Mouse (Mus musculus) liver, embryonic 14.5 days (tissue): ENCODE measurements around the gene Tango2. TPM values are rescaled to one million over a fixed set of nuclear protein-coding genes. Genes with fewer than 3 reads are reported as not detected.

Source experiments
- ATAC-seq: fragments of 200-750 bp; cut with Nextera tagmentation; 2 replicates; pipeline ENCODE4 v1.8.0; 2017; ENCODE audit warnings: moderate number of reproducible peaks, mild to moderate bottlenecking, moderate library complexity; ENCODE audit not compliant: insufficient read depth
- DNase-seq, 3 experiments: peaks; one replicate each; pipeline ENCODE4 v3.0.0-alpha.2; 2012 to 2013; ENCODE audit warnings: low read depth in 3 of 3, low spot score in 3 of 3
- H3K27ac ChIP-seq: fragments of 300-500 bp; sonication (generic); 2 replicates; pipeline ENCODE4 v1.5.1; 2014; ENCODE audit warnings: moderate library complexity, mild to moderate bottlenecking, control low read depth, inconsistent platforms
- H3K27me3 ChIP-seq: fragments of 300-500 bp; sonication (generic); 2 replicates; pipeline ENCODE4 v1.6.1; 2014; ENCODE audit warnings: mild to moderate bottlenecking, low read length, moderate library complexity; ENCODE audit not compliant: control insufficient read depth, insufficient read depth
- H3K36me3 ChIP-seq: fragments of 300-500 bp; sonication (generic); replicated peaks from 2 replicates; pipeline ENCODE4 v1.6.1; 2014; ENCODE audit warnings: low read depth; ENCODE audit not compliant: control insufficient read depth, insufficient read depth
- H3K4me1 ChIP-seq, 2 experiments: fragments of 200-500 bp in 1 of 2; fragments of 300-500 bp in 1 of 2; sonication (generic) in 1 of 2; replicated peaks; 2 replicates each; pipeline ENCODE4 v1.6.1; 2012 to 2014; ENCODE audit warnings: antibody characterized with exemption in 1 of 2, inconsistent platforms in 1 of 2, low read length in 1 of 2; ENCODE audit not compliant: control insufficient read depth in 2 of 2, insufficient read depth in 2 of 2
- H3K4me2 ChIP-seq: fragments of 300-500 bp; sonication (generic); 2 replicates; pipeline ENCODE4 v1.6.1; 2014; ENCODE audit warnings: low read depth, mild to moderate bottlenecking, control low read depth, moderate library complexity
- H3K4me3 ChIP-seq, 2 experiments: fragments of 200-500 bp in 1 of 2; fragments of 300-500 bp in 1 of 2; sonication (generic) in 1 of 2; 2 replicates each; pipeline ENCODE4 v1.5.1; 2012 to 2014; ENCODE audit warnings: low read depth in 2 of 2, low read length in 2 of 2, mild to moderate bottlenecking in 2 of 2, control low read depth in 1 of 2, inconsistent platforms in 1 of 2, moderate library complexity in 1 of 2; ENCODE audit not compliant: insufficient read depth in 1 of 2
- H3K9ac ChIP-seq: fragments of 300-500 bp; sonication (generic); replicated peaks from 2 replicates; pipeline ENCODE4 v1.6.1; 2014; ENCODE audit warnings: mild to moderate bottlenecking, control low read depth, moderate library complexity
- H3K9me3 ChIP-seq: fragments of 300-500 bp; sonication (generic); 2 replicates; pipeline ENCODE4 v1.6.1; 2016; ENCODE audit warnings: low read length, mixed read lengths; ENCODE audit not compliant: control insufficient read depth
- CTCF ChIP-seq: IDR thresholded peaks from 2 replicates; pipeline ENCODE4 v1.5.1; 2016; ENCODE audit warnings: antibody characterized with exemption, low read depth, control low read depth
- EP300 ChIP-seq: IDR thresholded peaks from 2 replicates; pipeline ENCODE4 v1.6.1; 2016; ENCODE audit warnings: antibody characterized with exemption, low read depth
- WGBS: fragments of 180-500 bp; shearing (Covaris S2); extraction: QIAGEN DNeasy Blood & Tissue Kit; methylation state at CpG from one replicate; pipeline ENCODE4 v1.1.7; 2014; ENCODE audit not compliant: insufficient replicate concordance; 5-methylcytosine and 5-hydroxymethylcytosine counted together
- polyA plus RNA-seq, 2 experiments: library from polyadenylated mRNA; depleted of rRNA in 1 of 2; stranded (reverse) in 1 of 2; unstranded in 1 of 2; fragments of >200 nt; fragmentation: Nextera tagmentation in 1 of 2; extraction: Ambion mirVana in 1 of 2; gene quantifications; 2 replicates each; pipeline versions ENCODE4 v1.2.1 to v1.2.3; 2012 to 2014

The Tango2 gene
- polyA plus RNA-seq, 2 experiments, result 44.5 to 58.8 TPM

DNA sequence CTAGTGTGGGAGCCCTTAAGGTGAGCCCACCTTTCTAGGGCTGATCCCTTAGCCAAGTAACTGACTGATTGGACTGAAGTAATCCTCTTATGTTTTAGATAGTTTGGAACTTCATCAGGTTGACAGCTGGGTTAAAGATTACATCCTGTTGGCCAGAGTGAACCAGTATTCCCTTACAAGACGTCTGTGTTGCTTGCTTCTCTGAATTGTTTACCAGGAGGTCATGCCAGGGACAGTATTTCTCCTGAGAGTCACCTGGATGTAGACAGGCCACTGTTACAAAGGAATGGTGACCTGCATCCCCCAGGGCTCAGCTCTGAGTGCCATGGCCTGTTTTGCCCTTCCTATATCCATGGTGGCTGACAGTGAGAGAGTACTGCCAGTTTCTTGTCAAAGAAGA, 30.6 kb upstream of the Tango2 start:
- H3K27me3 ChIP-seq, result no peaks in the 10 kb centered on the region
- H3K9me3 ChIP-seq, result no peaks in the 10 kb centered on the region
- no peak overlapping the region for H3K4me2 ChIP-seq
- DNase-seq, result no peak
- no peak overlapping the region for H3K9ac ChIP-seq
- no peaks in the 10 kb centered on the region for H3K36me3 ChIP-seq
- no peak for ATAC-seq
- H3K27ac ChIP-seq, result no peak overlapping the region
- WGBS, result 31% methylated on average over 1 of the region's 1 CpGs
- TF ChIP-seq EP300 (no peak), CTCF (no peak)
- peaks cover 7 to 12% of the 10 kb centered on the region in 2 experiments for H3K4me1 ChIP-seq
- H3K4me3 ChIP-seq, result no peak overlapping the region

DNA sequence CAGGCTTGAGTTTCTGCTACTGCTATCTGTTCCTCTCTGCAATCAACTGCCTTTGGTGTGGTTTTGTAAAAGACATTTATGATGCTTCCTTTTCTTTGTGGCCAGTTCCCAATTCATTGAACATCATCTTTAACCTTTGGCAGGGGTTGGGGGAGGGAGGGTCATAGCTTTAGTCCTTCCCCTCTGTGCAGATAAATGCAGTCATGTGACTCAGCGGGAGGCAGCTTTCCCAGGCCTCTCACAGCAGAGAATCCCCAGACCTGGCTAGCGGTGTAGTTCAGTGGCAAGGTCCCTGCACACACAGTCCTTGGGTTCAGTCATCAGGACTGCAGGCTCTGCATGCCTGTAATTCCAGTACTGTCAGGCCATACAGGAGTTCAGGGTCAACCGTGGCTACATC, 29.3 kb upstream of the Tango2 start:
- WGBS, result 18% methylated on average over 3 of the region's 3 CpGs
- TF ChIP-seq EP300 (no peak), CTCF (no peak)
- H3K27me3 ChIP-seq, result no peaks in the 10 kb centered on the region
- DNase-seq, result no peak
- no peak overlapping the region; the same call in 1 of the 2 replicates for H3K27ac ChIP-seq
- no peak overlapping the region for H3K4me3 ChIP-seq
- H3K4me1 ChIP-seq, result peaks cover 7 to 12% of the 10 kb centered on the region in 2 experiments
- H3K36me3 ChIP-seq, result no peaks in the 10 kb centered on the region
- H3K9me3 ChIP-seq, result no peaks in the 10 kb centered on the region
- no peak overlapping the region for H3K4me2 ChIP-seq
- ATAC-seq, result peak; percentile 70; the same call in 1 of the 2 replicates
- H3K9ac ChIP-seq, result no peak overlapping the region; the same call in 1 of the 2 replicates

DNA sequence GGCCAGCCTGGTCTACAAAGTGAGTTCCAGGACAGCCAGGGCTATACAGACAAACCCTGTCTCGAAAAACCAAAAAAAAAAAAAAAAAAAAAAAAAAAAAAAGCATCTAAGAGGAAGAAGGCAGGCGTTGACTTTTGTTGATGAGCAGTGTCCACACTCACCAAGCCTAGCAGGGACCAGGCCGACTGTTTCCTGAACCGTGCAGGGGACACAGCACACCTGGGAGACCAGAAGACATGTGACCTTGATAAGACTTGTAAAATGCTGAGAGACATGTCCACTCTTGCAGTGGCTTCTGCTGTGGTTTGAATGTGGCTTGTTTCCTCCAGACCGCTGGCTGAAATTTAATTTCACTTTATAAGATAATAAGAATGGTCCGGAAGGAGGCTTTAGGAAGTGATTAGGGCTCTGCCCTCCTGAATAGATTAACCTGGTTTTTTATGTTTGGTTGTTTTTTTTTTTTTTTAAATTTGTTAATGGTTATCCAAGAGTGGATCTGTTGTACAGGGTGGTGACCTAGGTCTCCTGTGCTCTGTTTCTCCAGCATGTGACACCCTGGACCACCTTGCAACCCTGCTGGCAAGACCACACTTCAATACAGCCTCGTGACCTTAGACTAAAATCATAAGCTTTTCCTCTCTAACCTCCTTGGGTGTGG, 28.5 kb upstream of the Tango2 start:
- ATAC-seq (no peak), DNase-seq (no peak)
- Histone ChIP-seq H3K9me3 (no peaks in the 10 kb centered on the region), H3K4me3 (no peak overlapping the region), H3K36me3 (no peaks in the 10 kb centered on the region), H3K27me3 (no peaks in the 10 kb centered on the region), H3K4me1 (peaks cover 7 to 12% of the 10 kb centered on the region in 2 experiments), H3K9ac (no peak overlapping the region), H3K27ac (no peak overlapping the region), H3K4me2 (no peak overlapping the region)
- TF ChIP-seq EP300 (no peak), CTCF (no peak)
- WGBS, result 34% methylated on average over 7 of the region's 7 CpGs

DNA sequence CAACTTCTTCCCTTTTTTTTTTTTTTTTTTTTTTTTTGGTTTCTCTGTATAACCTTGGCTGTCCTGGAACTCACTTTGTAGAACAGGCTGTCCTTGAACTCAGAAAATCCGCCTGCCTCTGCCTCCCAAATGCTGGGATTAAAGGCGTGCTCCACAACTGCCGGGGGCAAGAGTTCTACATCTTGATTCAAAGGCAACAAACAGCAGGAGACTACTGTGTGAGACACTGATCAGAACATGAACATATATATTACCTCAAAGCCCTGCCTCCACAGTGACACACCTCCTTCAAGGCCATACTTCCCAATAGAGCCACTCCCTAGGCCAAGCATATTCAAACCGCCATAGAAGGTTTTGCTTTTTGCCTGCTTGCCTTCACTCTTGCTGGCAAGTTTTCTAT, 25.7 kb upstream of the Tango2 start:
- H3K4me2 ChIP-seq, result no peak overlapping the region
- ATAC-seq (no peak), DNase-seq (no peak)
- no peak for TF ChIP-seq EP300
- TF ChIP-seq CTCF, result no peak
- WGBS, result 73% methylated on average over 4 of the region's 4 CpGs
- no peaks in the 10 kb centered on the region for H3K36me3 ChIP-seq
- peaks cover 15 to 17% of the 10 kb centered on the region in 2 experiments for H3K4me1 ChIP-seq
- H3K4me3 ChIP-seq, result no peak overlapping the region
- H3K9ac ChIP-seq, result no peak overlapping the region
- H3K27me3 ChIP-seq, result no peaks in the 10 kb centered on the region
- no peaks in the 10 kb centered on the region for H3K9me3 ChIP-seq
- no peak overlapping the region for H3K27ac ChIP-seq

DNA sequence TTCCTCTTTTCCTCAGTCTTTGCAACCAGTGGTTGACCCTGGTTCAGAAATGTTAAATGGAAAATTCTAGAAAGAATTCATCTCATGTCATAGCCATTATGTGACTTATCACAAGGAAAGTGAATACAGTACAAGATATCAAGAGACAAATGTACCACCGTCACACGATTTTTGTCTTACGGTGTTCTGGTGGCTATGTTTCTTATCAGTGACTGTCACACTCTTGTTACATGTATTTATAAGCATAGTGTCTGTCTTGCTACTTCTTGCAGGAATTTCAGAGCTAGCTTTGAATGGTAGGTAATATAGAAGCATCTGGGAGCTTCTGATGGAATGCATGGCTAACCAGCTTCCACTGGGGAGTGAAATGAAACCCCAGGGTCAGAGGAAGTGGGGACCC, 22.3 kb upstream of the Tango2 start:
- DNase-seq (no peak), ATAC-seq (peak; percentile 79; the same call in 1 of the 2 replicates)
- Histone ChIP-seq H3K9me3 (no peaks in the 10 kb centered on the region), H3K4me1 (peaks cover 5 to 8% of the 10 kb centered on the region in 2 experiments; a peak in 3 of 4 replicates), H3K4me3 (no peak overlapping the region), H3K36me3 (no peaks in the 10 kb centered on the region), H3K4me2 (peak overlapping the region; percentile 9; the same call in 1 of the 2 replicates), H3K9ac (no peak overlapping the region), H3K27me3 (no peaks in the 10 kb centered on the region), H3K27ac (no peak overlapping the region)
- no peak for TF ChIP-seq CTCF
- TF ChIP-seq EP300, result peak; percentile 47
- WGBS, result 10% methylated on average over 3 of the region's 3 CpGs
